Mouse (Mus musculus) liver, embryonic 14.5 days (tissue): ENCODE data around the gene Dnah3. TPM values are rescaled to one million over a fixed set of nuclear protein-coding genes. Genes with fewer than 3 reads are reported as not detected.

ENCODE experiments used
- ATAC-seq: fragments of 200-750 bp; cut with Nextera tagmentation; 2 replicates; pipeline ENCODE4 v1.8.0; 2017; ENCODE audit warnings: moderate number of reproducible peaks, mild to moderate bottlenecking, moderate library complexity; ENCODE audit not compliant: insufficient read depth
- DNase-seq, 3 experiments: peaks; one replicate each; pipeline ENCODE4 v3.0.0-alpha.2; 2012 to 2013; ENCODE audit warnings: low read depth in 3 of 3, low spot score in 3 of 3
- H3K27ac ChIP-seq: fragments of 300-500 bp; sonication (generic); 2 replicates; pipeline ENCODE4 v1.5.1; 2014; ENCODE audit warnings: moderate library complexity, mild to moderate bottlenecking, control low read depth, inconsistent platforms
- H3K27me3 ChIP-seq: fragments of 300-500 bp; sonication (generic); 2 replicates; pipeline ENCODE4 v1.6.1; 2014; ENCODE audit warnings: mild to moderate bottlenecking, low read length, moderate library complexity; ENCODE audit not compliant: control insufficient read depth, insufficient read depth
- H3K36me3 ChIP-seq: fragments of 300-500 bp; sonication (generic); replicated peaks from 2 replicates; pipeline ENCODE4 v1.6.1; 2014; ENCODE audit warnings: low read depth; ENCODE audit not compliant: control insufficient read depth, insufficient read depth
- H3K4me1 ChIP-seq, 2 experiments: fragments of 200-500 bp in 1 of 2; fragments of 300-500 bp in 1 of 2; sonication (generic) in 1 of 2; replicated peaks; 2 replicates each; pipeline ENCODE4 v1.6.1; 2012 to 2014; ENCODE audit warnings: antibody characterized with exemption in 1 of 2, inconsistent platforms in 1 of 2, low read length in 1 of 2; ENCODE audit not compliant: control insufficient read depth in 2 of 2, insufficient read depth in 2 of 2
- H3K4me2 ChIP-seq: fragments of 300-500 bp; sonication (generic); 2 replicates; pipeline ENCODE4 v1.6.1; 2014; ENCODE audit warnings: low read depth, mild to moderate bottlenecking, control low read depth, moderate library complexity
- H3K4me3 ChIP-seq, 2 experiments: fragments of 200-500 bp in 1 of 2; fragments of 300-500 bp in 1 of 2; sonication (generic) in 1 of 2; 2 replicates each; pipeline ENCODE4 v1.5.1; 2012 to 2014; ENCODE audit warnings: low read depth in 2 of 2, low read length in 2 of 2, mild to moderate bottlenecking in 2 of 2, control low read depth in 1 of 2, inconsistent platforms in 1 of 2, moderate library complexity in 1 of 2; ENCODE audit not compliant: insufficient read depth in 1 of 2
- H3K9ac ChIP-seq: fragments of 300-500 bp; sonication (generic); replicated peaks from 2 replicates; pipeline ENCODE4 v1.6.1; 2014; ENCODE audit warnings: mild to moderate bottlenecking, control low read depth, moderate library complexity
- H3K9me3 ChIP-seq: fragments of 300-500 bp; sonication (generic); 2 replicates; pipeline ENCODE4 v1.6.1; 2016; ENCODE audit warnings: low read length, mixed read lengths; ENCODE audit not compliant: control insufficient read depth
- CTCF ChIP-seq: IDR thresholded peaks from 2 replicates; pipeline ENCODE4 v1.5.1; 2016; ENCODE audit warnings: antibody characterized with exemption, low read depth, control low read depth
- EP300 ChIP-seq: IDR thresholded peaks from 2 replicates; pipeline ENCODE4 v1.6.1; 2016; ENCODE audit warnings: antibody characterized with exemption, low read depth
- WGBS: fragments of 180-500 bp; shearing (Covaris S2); extraction: QIAGEN DNeasy Blood & Tissue Kit; methylation state at CpG from one replicate; pipeline ENCODE4 v1.1.7; 2014; ENCODE audit not compliant: insufficient replicate concordance; 5-methylcytosine and 5-hydroxymethylcytosine counted together
- polyA plus RNA-seq, 2 experiments: library from polyadenylated mRNA; depleted of rRNA in 1 of 2; stranded (reverse) in 1 of 2; unstranded in 1 of 2; fragments of >200 nt; fragmentation: Nextera tagmentation in 1 of 2; extraction: Ambion mirVana in 1 of 2; gene quantifications; 2 replicates each; pipeline versions ENCODE4 v1.2.1 to v1.2.3; 2012 to 2014

Gene Dnah3
- polyA plus RNA-seq, 2 experiments: not detected

- Histone ChIP-seq H3K27me3 (no peaks in the 10 kb centered on the region), H3K36me3 (no peaks in the 10 kb centered on the region), H3K9ac (no peak overlapping the region), H3K27ac (no peak overlapping the region), H3K9me3 (no peaks in the 10 kb centered on the region), H3K4me1 (no peaks in the 10 kb centered on the region), H3K4me2 (no peak overlapping the region), H3K4me3 (no peak overlapping the region)
- WGBS: 39% methylated on average over 2 of the region's 2 CpGs
- ATAC-seq (no peak), DNase-seq (no peak)
- TF ChIP-seq CTCF: no peak
- TF ChIP-seq EP300: no peak
These were observed 153.5 kb downstream of the Dnah3 start for GRCm38 (mm10) chr7:119941569-119941968.

DNA sequence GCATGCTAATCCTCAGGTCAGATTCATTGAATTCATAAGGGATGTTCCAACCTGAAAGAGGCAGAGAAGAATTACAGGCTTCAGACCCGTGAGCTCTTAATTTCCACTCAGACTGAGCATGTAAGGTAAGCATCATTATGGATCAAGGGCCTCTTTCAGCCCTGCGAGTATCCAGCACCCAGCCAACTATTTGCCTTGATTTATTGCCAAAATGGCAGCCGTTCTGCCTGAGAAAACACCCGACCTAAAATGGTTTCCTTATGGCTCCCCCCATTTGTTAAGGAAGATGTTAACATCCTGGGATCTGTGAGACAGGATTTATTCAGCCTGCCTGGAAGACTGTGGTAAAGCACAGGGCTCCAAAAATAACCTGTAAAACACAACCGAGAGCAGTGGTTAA is 158.0 kb downstream of the Dnah3 start:
- Histone ChIP-seq H3K4me2 (no peak overlapping the region), H3K9ac (no peak overlapping the region)
- no peak for TF ChIP-seq EP300
- no peak for TF ChIP-seq CTCF

DNA sequence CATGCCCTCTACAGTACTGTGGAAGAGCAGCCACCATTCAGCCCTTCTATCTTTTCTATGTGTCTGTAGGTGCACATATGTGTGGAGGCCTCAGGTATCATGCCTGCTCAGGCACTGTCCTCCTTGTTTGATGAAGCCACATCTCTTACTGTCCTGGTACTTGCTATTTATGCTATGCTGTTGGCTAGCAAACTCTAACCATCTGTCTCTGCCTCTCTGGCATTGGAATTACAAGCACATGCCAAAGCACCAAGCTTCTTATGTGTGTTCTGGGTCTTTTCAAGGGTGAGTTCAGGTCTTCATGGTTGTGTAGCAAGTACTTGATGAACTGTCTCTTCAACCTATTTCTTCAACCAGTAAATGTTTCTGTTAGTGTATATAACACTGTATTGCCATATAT is 158.8 kb downstream of the Dnah3 start:
- Histone ChIP-seq H3K27ac (no peak overlapping the region), H3K9ac (no peak overlapping the region), H3K27me3 (no peaks in the 10 kb centered on the region), H3K9me3 (no peaks in the 10 kb centered on the region), H3K4me1 (no peaks in the 10 kb centered on the region), H3K4me2 (no peak overlapping the region), H3K36me3 (no peaks in the 10 kb centered on the region), H3K4me3 (no peak overlapping the region)
- ATAC-seq: no peak
- no peak for DNase-seq
- TF ChIP-seq EP300 (no peak), CTCF (no peak)

More for the DNA sequence above, 158.0 kb downstream of the Dnah3 start:
- H3K4me3 ChIP-seq: no peak overlapping the region
- DNase-seq: no peak
- no peaks in the 10 kb centered on the region for H3K4me1 ChIP-seq
- no peak for ATAC-seq
- no peaks in the 10 kb centered on the region for H3K9me3 ChIP-seq
- H3K27me3 ChIP-seq: no peaks in the 10 kb centered on the region
- H3K27ac ChIP-seq: no peak overlapping the region
- 38% methylated on average over 5 of the region's 5 CpGs for WGBS
- H3K36me3 ChIP-seq: no peaks in the 10 kb centered on the region

GRCm38 (mm10) chr7:119928783-119929440 is 166.2 kb downstream of the Dnah3 start:
- WGBS: 22% methylated on average over 2 of the region's 2 CpGs
- DNase-seq: no peak
- Histone ChIP-seq H3K27me3 (no peaks in the 10 kb centered on the region), H3K36me3 (no peaks in the 10 kb centered on the region), H3K9ac (no peak overlapping the region), H3K27ac (no peak overlapping the region), H3K4me2 (no peak overlapping the region), H3K9me3 (no peaks in the 10 kb centered on the region), H3K4me1 (no peaks in the 10 kb centered on the region), H3K4me3 (no peak overlapping the region)
- no peak for ATAC-seq
- no peak for TF ChIP-seq CTCF
- no peak for TF ChIP-seq EP300

GRCm38 (mm10) chr7:119921054-119921453 is 174.0 kb downstream of the Dnah3 start:
- WGBS: 48% methylated on average over 4 of the region's 4 CpGs
- ATAC-seq: no peak
- DNase-seq: no peak
- H3K9me3 ChIP-seq: no peaks in the 10 kb centered on the region
- no peaks in the 10 kb centered on the region for H3K4me1 ChIP-seq
- TF ChIP-seq CTCF (no peak), EP300 (no peak)
- H3K36me3 ChIP-seq: no peaks in the 10 kb centered on the region
- H3K9ac ChIP-seq: no peak overlapping the region
- H3K4me3 ChIP-seq: no peak overlapping the region
- H3K27me3 ChIP-seq: no peaks in the 10 kb centered on the region
- no peak overlapping the region for H3K4me2 ChIP-seq
- H3K27ac ChIP-seq: no peak overlapping the region

- ATAC-seq (no peak), DNase-seq (no peak)
- H3K27ac ChIP-seq: no peak overlapping the region
- no peaks in the 10 kb centered on the region for H3K36me3 ChIP-seq
- TF ChIP-seq EP300 (no peak), CTCF (no peak)
- no peak overlapping the region for H3K4me2 ChIP-seq
- no peaks in the 10 kb centered on the region for H3K4me1 ChIP-seq
- H3K9ac ChIP-seq: no peak overlapping the region
- H3K4me3 ChIP-seq: no peak overlapping the region
- H3K9me3 ChIP-seq: no peaks in the 10 kb centered on the region
- no peaks in the 10 kb centered on the region for H3K27me3 ChIP-seq
- 18% methylated on average over 2 of the region's 2 CpGs for WGBS
These were observed 174.6 kb downstream of the Dnah3 start for GRCm38 (mm10) chr7:119920457-119920856.
